Mouse (Mus musculus) forebrain, embryonic 16.5 days (tissue): ENCODE measurements around the gene Mgat4c. TPM values are rescaled to one million over a fixed set of nuclear protein-coding genes. Genes with fewer than 3 reads are reported as not detected.

Experiments used
- ATAC-seq: fragments of 200-750 bp; cut with Nextera tagmentation; 2 replicates; pipeline ENCODE4 v1.8.0; 2017; ENCODE audit warnings: mild to moderate bottlenecking, moderate library complexity
- H3K27ac ChIP-seq: fragments of 300-500 bp; sonication (generic); 2 replicates; pipeline ENCODE4 v1.5.1; 2014; ENCODE audit warnings: low read length, control low read depth
- H3K27me3 ChIP-seq: fragments of 300-500 bp; sonication (generic); replicated peaks from 2 replicates; pipeline ENCODE4 v1.6.1; 2014; ENCODE audit warnings: low read length; ENCODE audit not compliant: control insufficient read depth, insufficient read depth
- H3K36me3 ChIP-seq: fragments of 300-500 bp; sonication (generic); 2 replicates; pipeline ENCODE4 v1.6.1; 2014; ENCODE audit not compliant: control insufficient read depth, insufficient read depth
- H3K4me1 ChIP-seq: fragments of 300-500 bp; sonication (generic); replicated peaks from 2 replicates; pipeline ENCODE4 v1.6.1; 2014; ENCODE audit warnings: low read length; ENCODE audit not compliant: control insufficient read depth, insufficient read depth
- H3K4me2 ChIP-seq: fragments of 300-500 bp; sonication (generic); 2 replicates; pipeline ENCODE4 v1.6.1; 2014; ENCODE audit warnings: mild to moderate bottlenecking, low read length, control low read depth
- H3K4me3 ChIP-seq: fragments of 300-500 bp; sonication (generic); replicated peaks from 2 replicates; pipeline ENCODE4 v1.5.1; 2014; ENCODE audit warnings: mild to moderate bottlenecking, low read length, control low read depth
- H3K9ac ChIP-seq: fragments of 300-500 bp; sonication (generic); replicated peaks from 2 replicates; pipeline ENCODE4 v1.6.1; 2014; ENCODE audit warnings: low read depth, low read length, control low read depth
- H3K9me3 ChIP-seq: fragments of 300-500 bp; sonication (generic); 2 replicates; pipeline ENCODE4 v1.6.1; 2016; ENCODE audit warnings: low read length; ENCODE audit not compliant: control insufficient read depth
- WGBS: fragments of 180-500 bp; shearing (Covaris S2); extraction: QIAGEN DNeasy Blood & Tissue Kit; methylation state at CpG from one replicate; pipeline ENCODE4 v1.1.7; 2014; 5-methylcytosine and 5-hydroxymethylcytosine counted together
- polyA plus RNA-seq: library from polyadenylated mRNA; unstranded; fragments of >200 nt; fragmentation: Nextera tagmentation; extraction: Ambion mirVana; gene quantifications from 2 replicates; pipeline ENCODE4 v1.2.1, GENCODE M21; 2015

The Mgat4c gene
- polyA plus RNA-seq: 17.3 and 24.7 TPM in 2 replicates

DNA sequence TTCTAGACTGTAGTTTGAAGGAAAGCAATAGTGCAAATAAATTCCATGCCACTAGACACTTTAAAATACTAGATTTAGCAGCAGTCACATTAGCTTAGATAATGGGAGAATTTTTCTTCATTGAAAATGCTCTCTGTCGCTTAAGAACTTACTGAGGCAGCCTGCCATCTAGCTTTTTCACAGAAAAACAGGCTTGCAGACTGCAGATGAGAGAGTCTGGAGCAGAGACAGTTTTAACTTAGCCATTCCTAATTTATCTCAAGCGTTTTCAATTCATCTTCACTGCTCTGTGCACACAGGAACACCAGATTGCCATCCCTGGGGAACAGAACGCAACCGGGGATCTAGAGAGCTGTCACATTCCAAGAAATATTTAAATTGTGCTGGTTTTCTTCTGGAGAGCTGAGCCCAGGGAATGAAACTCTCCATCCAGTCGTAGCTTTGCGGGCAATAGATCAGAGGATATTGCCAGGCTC is at the start of gene Mgat4c:
Gene Mgat4c (plus strand): TSS at position 51 of the 476 bp plus-strand sequence.
- Histone ChIP-seq H3K9me3 (no peaks in the 10 kb centered on the region), H3K9ac (peak within 1 kb of the TSS; percentile 45), H3K27me3 (no peaks in the 10 kb centered on the region), H3K4me3 (peak within 1 kb of the TSS; percentile 35), H3K4me1 (peaks cover 2% of the 10 kb centered on the region; the same call in 1 of the 2 replicates), H3K4me2 (peak within 1 kb of the TSS; percentile 34), H3K36me3 (no peaks in the 10 kb centered on the region), H3K27ac (peak within 1 kb of the TSS; percentile 82)
- peak; percentile 95 for ATAC-seq
- WGBS: 27% methylated on average over 6 of the region's 6 CpGs

DNA sequence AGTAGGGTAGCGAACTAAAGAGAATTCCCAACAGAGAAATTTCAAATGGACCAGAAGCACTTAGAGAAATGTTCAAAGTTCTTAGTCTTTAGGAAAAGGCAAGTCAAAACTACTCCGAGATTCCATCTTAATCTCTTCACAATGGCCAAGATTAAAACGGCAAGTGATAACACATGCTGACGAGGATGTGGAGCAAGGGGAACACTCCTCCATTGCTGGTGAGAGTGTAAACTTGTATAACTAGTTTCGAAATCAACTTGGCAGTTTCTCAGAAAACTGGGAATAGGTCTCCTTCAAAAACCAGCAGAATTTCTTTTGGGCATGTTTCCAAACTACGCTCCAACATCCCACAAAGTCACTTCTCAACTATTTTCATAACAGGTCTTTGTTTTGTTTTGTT is 46.0 kb upstream of the Mgat4c start:
- H3K9ac ChIP-seq: no peak overlapping the region
- H3K27ac ChIP-seq: no peak overlapping the region
- 89% methylated on average over 6 of the region's 6 CpGs for WGBS
- H3K9me3 ChIP-seq: no peaks in the 10 kb centered on the region
- ATAC-seq: no peak
- H3K27me3 ChIP-seq: no peaks in the 10 kb centered on the region
- no peak overlapping the region for H3K4me3 ChIP-seq
- H3K36me3 ChIP-seq: no peaks in the 10 kb centered on the region
- no peaks in the 10 kb centered on the region for H3K4me1 ChIP-seq
- H3K4me2 ChIP-seq: no peak overlapping the region

DNA sequence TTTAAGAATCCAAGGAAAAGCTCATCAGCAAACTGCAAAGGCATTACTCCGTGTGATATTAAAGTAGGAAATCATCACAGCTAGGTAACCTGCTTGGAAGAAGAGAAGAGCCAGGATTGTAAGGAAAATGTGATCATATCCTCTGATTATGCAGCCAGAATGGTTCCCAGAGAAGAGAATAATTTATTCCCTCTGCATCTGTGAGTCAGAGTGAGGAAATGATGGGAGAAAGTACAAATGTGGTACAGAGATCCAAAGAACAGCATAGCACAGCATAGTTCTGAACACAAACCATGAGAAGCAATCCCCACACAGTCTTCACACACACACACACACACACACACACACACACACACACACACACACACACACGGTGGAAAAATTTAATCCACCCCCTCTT is 40.2 kb upstream of the Mgat4c start:
- 78% methylated on average over 2 of the region's 2 CpGs for WGBS
- no peaks in the 10 kb centered on the region for H3K27me3 ChIP-seq

DNA sequence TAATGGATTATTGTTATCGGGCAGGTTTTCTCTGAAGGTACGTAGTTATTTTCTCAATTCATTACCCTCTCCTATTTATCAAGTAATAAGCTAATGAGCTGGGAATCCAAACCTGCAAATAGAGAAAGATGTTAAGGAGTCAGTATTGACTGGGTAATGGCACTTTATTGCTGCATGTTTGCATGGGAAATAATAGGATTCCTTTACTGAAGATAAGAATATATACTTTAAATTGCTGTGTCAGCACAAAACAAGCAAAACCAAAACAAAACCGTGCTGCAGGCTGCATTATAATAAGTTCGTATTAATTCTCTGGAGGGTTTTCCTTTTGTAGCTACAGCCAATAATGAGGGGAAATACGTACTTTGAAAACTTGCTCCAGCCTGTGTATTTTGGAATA is 627 bp downstream of the Mgat4c start:
- Histone ChIP-seq H3K4me1 (peaks cover 2% of the 10 kb centered on the region; the same call in 1 of the 2 replicates), H3K9me3 (no peaks in the 10 kb centered on the region), H3K4me3 (peak overlapping the region; percentile 35), H3K27ac (peak overlapping the region; percentile 82), H3K9ac (peak overlapping the region; percentile 45), H3K27me3 (no peaks in the 10 kb centered on the region), H3K4me2 (peak overlapping the region; percentile 34), H3K36me3 (no peaks in the 10 kb centered on the region)
- 0 out of 2 replicates have a peak, but pooled peaks have one; percentile 23 for ATAC-seq
- WGBS: 33% methylated on average over 5 of the region's 5 CpGs

More for the DNA sequence above, 40.2 kb upstream of the Mgat4c start:
- no peak overlapping the region for H3K27ac ChIP-seq
- no peak overlapping the region for H3K4me3 ChIP-seq
- no peak for ATAC-seq
- H3K4me2 ChIP-seq: no peak overlapping the region
- H3K9me3 ChIP-seq: no peaks in the 10 kb centered on the region
- no peak overlapping the region for H3K9ac ChIP-seq
- no peaks in the 10 kb centered on the region for H3K4me1 ChIP-seq
- no peaks in the 10 kb centered on the region for H3K36me3 ChIP-seq

DNA sequence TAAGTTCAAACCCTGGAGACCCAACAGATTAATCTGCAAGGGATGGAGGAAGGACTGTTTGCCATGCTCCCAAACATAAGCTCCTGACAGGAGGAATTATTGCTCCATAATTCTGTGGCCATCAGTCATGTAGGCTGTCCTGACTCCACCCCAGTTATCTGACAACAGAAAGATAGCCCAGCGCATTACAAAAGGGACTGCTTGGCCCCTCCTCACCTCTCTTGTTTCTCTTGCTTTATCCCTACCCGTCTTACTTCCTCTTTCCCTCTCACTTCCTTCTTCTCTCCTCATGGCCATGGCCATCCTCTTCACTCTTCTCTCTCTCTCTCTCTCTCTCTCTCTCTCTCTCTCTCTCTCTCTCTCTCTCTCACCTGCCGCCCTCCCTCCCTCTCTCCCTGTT is 80.5 kb downstream of the Mgat4c start:
- no peak overlapping the region for H3K27ac ChIP-seq
- H3K4me2 ChIP-seq: no peak overlapping the region
- ATAC-seq: no peak
- 83% methylated on average over 3 of the region's 3 CpGs for WGBS
- H3K9ac ChIP-seq: no peak overlapping the region
- no peaks in the 10 kb centered on the region for H3K27me3 ChIP-seq
- no peak overlapping the region for H3K4me3 ChIP-seq
- no peaks in the 10 kb centered on the region for H3K9me3 ChIP-seq
- H3K4me1 ChIP-seq: no peaks in the 10 kb centered on the region
- no peaks in the 10 kb centered on the region for H3K36me3 ChIP-seq

DNA sequence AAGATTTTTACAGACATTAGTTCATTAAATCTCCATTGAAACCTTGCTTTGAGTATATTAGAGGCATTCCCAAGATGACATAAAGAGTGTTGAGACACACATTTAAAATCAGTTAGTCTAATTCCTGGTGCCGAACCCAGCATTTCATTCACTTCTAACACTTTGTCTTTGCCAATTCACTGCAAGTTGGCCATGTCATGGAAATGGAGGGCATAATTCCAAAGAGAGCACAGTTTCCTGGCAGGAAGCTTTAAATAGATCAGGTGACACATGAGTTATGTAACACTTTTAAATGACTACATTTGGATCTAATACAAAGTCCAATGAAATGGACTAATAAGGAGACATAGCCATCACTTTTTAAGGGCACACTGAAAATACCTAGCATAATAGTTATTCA is 89.4 kb downstream of the Mgat4c start:
- H3K9ac ChIP-seq: no peak overlapping the region
- H3K9me3 ChIP-seq: no peaks in the 10 kb centered on the region
- H3K27ac ChIP-seq: no peak overlapping the region
- ATAC-seq: peak; percentile 73
- WGBS: 38% methylated on average over 1 of the region's 1 CpGs
- H3K27me3 ChIP-seq: no peaks in the 10 kb centered on the region
- no peaks in the 10 kb centered on the region; the same call in 1 of the 2 replicates for H3K4me1 ChIP-seq
- H3K4me2 ChIP-seq: no peak overlapping the region
- H3K4me3 ChIP-seq: no peak overlapping the region
- H3K36me3 ChIP-seq: no peaks in the 10 kb centered on the region

DNA sequence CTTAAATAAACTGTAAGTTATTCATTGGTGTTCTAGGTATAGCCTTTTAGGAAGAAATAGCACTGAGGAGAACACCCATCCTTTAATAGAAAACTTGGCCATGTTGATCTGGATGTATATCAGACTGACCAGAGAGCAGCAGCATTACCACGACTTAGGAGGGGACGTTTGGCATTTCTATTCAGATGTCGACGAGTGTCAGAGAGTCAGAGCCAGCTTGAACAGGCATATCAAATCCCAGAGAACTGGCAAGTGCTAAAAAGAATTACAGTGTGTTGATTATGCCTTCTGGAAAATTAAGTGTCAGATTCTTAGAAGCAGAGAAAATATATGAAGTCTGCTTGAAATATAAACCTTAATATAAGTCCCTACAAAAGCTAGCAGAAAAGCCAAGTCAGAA is 89.9 kb downstream of the Mgat4c start:
- H3K4me3 ChIP-seq: no peak overlapping the region
- H3K9ac ChIP-seq: no peak overlapping the region
- no peak overlapping the region for H3K27ac ChIP-seq
- no peaks in the 10 kb centered on the region for H3K9me3 ChIP-seq
- no peaks in the 10 kb centered on the region; the same call in 1 of the 2 replicates for H3K4me1 ChIP-seq
- H3K27me3 ChIP-seq: no peaks in the 10 kb centered on the region
- H3K36me3 ChIP-seq: no peaks in the 10 kb centered on the region
- 51% methylated on average over 4 of the region's 4 CpGs for WGBS
- peak; percentile 77 for ATAC-seq
- no peak overlapping the region for H3K4me2 ChIP-seq

DNA sequence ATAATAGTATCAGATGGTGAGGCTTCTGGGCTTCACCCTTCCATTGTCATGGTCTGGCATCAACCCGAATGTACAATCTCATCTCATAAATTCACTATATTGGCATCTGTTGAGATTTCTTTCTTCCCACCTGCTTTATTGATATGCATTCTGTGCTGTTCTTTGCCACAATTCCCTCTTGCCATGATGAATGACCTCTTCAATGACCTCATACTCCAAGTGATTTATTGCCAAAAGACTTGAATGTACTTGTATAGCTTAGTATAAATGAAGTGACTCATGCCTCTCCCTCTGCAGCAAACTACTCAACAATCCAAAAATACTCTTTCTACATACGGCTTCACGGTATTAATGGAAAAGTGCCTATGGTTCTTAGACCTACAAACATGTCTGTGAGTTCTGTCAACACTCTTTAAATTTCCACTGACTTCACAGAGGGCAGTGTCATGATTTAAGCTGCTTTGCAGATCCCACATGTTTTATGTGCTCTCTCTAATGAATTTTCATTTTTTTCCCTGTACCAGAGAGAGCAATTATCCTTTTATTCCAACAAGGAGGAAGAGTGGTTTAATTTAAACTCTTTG is 102.0 kb downstream of the Mgat4c start:
- Histone ChIP-seq H3K4me1 (no peaks in the 10 kb centered on the region), H3K36me3 (no peaks in the 10 kb centered on the region), H3K27me3 (no peaks in the 10 kb centered on the region), H3K27ac (no peak overlapping the region), H3K4me2 (no peak overlapping the region), H3K4me3 (no peak overlapping the region), H3K9ac (no peak overlapping the region), H3K9me3 (no peaks in the 10 kb centered on the region)
- WGBS: 70% methylated on average over 3 of the region's 3 CpGs
- no peak for ATAC-seq

DNA sequence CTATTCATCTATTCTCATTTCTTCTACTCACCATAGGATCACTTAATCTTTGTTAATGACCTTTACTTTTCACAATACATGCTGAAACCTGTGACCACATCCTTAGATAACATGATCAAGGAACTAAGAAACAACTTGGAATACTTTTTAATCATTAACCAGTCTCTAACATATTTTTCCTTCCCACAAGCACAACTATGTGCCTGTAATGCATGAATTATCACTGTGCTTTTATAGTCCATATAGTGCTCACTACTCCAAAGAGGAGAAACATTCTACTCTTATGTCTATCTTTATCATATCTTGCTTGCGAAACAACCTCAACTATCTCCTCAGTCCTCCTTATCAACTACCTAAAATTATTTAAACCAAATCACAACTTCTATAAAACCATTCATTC is 114.2 kb downstream of the Mgat4c start:
- no peak for ATAC-seq
- H3K36me3 ChIP-seq: no peaks in the 10 kb centered on the region
- no peak overlapping the region for H3K27ac ChIP-seq
- H3K4me3 ChIP-seq: no peak overlapping the region
- WGBS: 93% methylated on average over 1 of the region's 1 CpGs
- H3K27me3 ChIP-seq: no peaks in the 10 kb centered on the region
- H3K9me3 ChIP-seq: no peaks in the 10 kb centered on the region
- no peaks in the 10 kb centered on the region for H3K4me1 ChIP-seq
- no peak overlapping the region for H3K4me2 ChIP-seq
- no peak overlapping the region for H3K9ac ChIP-seq
